Mouse (Mus musculus): ENCODE results near the gene Lbr. TPM values are rescaled to one million over a fixed set of nuclear protein-coding genes. Genes with fewer than 3 reads are reported as not detected.

Lbr gene
- polyA plus RNA-seq, 1 experiment from 2014 or later, result 129 TPM

- no peak overlapping the region for H3K4me2 ChIP-seq (replicated peaks; ENCODE audit: low read depth, low read length)
- ATAC-seq (ENCODE audit: low FRiP score, low TSS enrichment), result no peak
- no peaks in the 10 kb centered on the region for H3K9me3 ChIP-seq (ENCODE audit: control insufficient read depth, low read length)
Observed at GRCm38 (mm10) chr1:181844874-181845547, 2.2 kb upstream of the Lbr start.

GRCm38 (mm10) chr1:181841864-181842672 lies 778 bp downstream of the Lbr start:
- Histone ChIP-seq H3K4me2 (replicated peaks; ENCODE audit: low read depth, low read length) (peak overlapping the region; percentile 89), H3K27me3 (ENCODE audit: control insufficient read depth, insufficient read depth, low read length) (no peaks in the 10 kb centered on the region), H3K9me3 (ENCODE audit: control insufficient read depth, low read length) (no peaks in the 10 kb centered on the region), H3K27ac (ENCODE audit: low read depth, low read length) (peak overlapping the region; percentile 95), H3K9ac (ENCODE audit: low read depth, low read length) (peak overlapping the region; percentile 93), H3K4me3 (ENCODE audit: low read length) (peak overlapping the region; percentile 90), H3K4me1 (ENCODE audit: control insufficient read depth, insufficient read depth, low read length) (peaks cover 18% of the 10 kb centered on the region), H3K36me3 (ENCODE audit: control insufficient read depth, insufficient read depth, low read length) (no peaks in the 10 kb centered on the region)
- under 1% methylated on average over 111 of the region's 113 CpGs for WGBS
- ATAC-seq (ENCODE audit: low FRiP score, low TSS enrichment), result peak; percentile 99

More at GRCm38 (mm10) chr1:181844874-181845547, 2.2 kb upstream of the Lbr start:
- Histone ChIP-seq H3K27me3 (ENCODE audit: control insufficient read depth, insufficient read depth, low read length) (no peaks in the 10 kb centered on the region), H3K4me1 (ENCODE audit: control insufficient read depth, insufficient read depth, low read length) (peaks cover 12% of the 10 kb centered on the region), H3K36me3 (ENCODE audit: control insufficient read depth, insufficient read depth, low read length) (no peaks in the 10 kb centered on the region), H3K9ac (ENCODE audit: low read depth, low read length) (no peak overlapping the region), H3K27ac (ENCODE audit: low read depth, low read length) (no peak overlapping the region), H3K4me3 (ENCODE audit: low read length) (no peak overlapping the region)
- WGBS, result 82% methylated on average over 15 of the region's 15 CpGs

GRCm38 (mm10) chr1:181841396-181841795 lies 1.4 kb downstream of the Lbr start:
- Histone ChIP-seq H3K9ac (ENCODE audit: low read depth, low read length) (peak overlapping the region; percentile 93), H3K27me3 (ENCODE audit: control insufficient read depth, insufficient read depth, low read length) (no peaks in the 10 kb centered on the region), H3K4me1 (ENCODE audit: control insufficient read depth, insufficient read depth, low read length) (peaks cover 18% of the 10 kb centered on the region), H3K4me3 (ENCODE audit: low read length) (peak overlapping the region; percentile 90), H3K27ac (ENCODE audit: low read depth, low read length) (peak overlapping the region; percentile 95), H3K9me3 (ENCODE audit: control insufficient read depth, low read length) (no peaks in the 10 kb centered on the region), H3K36me3 (ENCODE audit: control insufficient read depth, insufficient read depth, low read length) (peaks cover 5% of the 10 kb centered on the region), H3K4me2 (replicated peaks; ENCODE audit: low read depth, low read length) (peak overlapping the region; percentile 89)
- no peak for ATAC-seq (ENCODE audit: low FRiP score, low TSS enrichment)
- under 1% methylated on average over 16 of the region's 16 CpGs for WGBS

GRCm38 (mm10) chr1:181839746-181840366 lies 3.0 kb downstream of the Lbr start:
- no peak for ATAC-seq (ENCODE audit: low FRiP score, low TSS enrichment)
- Histone ChIP-seq H3K9ac (ENCODE audit: low read depth, low read length) (peak overlapping the region; percentile 29; the same call in 1 of the 2 replicates), H3K9me3 (ENCODE audit: control insufficient read depth, low read length) (no peaks in the 10 kb centered on the region), H3K4me2 (replicated peaks; ENCODE audit: low read depth, low read length) (peak overlapping the region; percentile 89), H3K27ac (ENCODE audit: low read depth, low read length) (no peak overlapping the region), H3K4me1 (ENCODE audit: control insufficient read depth, insufficient read depth, low read length) (peaks cover 18% of the 10 kb centered on the region), H3K4me3 (ENCODE audit: low read length) (peak overlapping the region; percentile 90; the same call in 1 of the 2 replicates), H3K27me3 (ENCODE audit: control insufficient read depth, insufficient read depth, low read length) (no peaks in the 10 kb centered on the region), H3K36me3 (ENCODE audit: control insufficient read depth, insufficient read depth, low read length) (peaks cover 20% of the 10 kb centered on the region)
- WGBS, result 35% methylated on average over 6 of the region's 6 CpGs

- H3K36me3 ChIP-seq (ENCODE audit: control insufficient read depth, insufficient read depth, low read length), result peaks cover 35% of the 10 kb centered on the region
- ATAC-seq (ENCODE audit: low FRiP score, low TSS enrichment), result no peak
- no peak overlapping the region for H3K9ac ChIP-seq (ENCODE audit: low read depth, low read length)
- 86% methylated on average over 5 of the region's 5 CpGs for WGBS
- no peak overlapping the region for H3K4me3 ChIP-seq (ENCODE audit: low read length)
- H3K4me1 ChIP-seq (ENCODE audit: control insufficient read depth, insufficient read depth, low read length), result peaks cover 18% of the 10 kb centered on the region
- no peaks in the 10 kb centered on the region for H3K27me3 ChIP-seq (ENCODE audit: control insufficient read depth, insufficient read depth, low read length)
- no peak overlapping the region for H3K4me2 ChIP-seq (replicated peaks; ENCODE audit: low read depth, low read length)
- H3K9me3 ChIP-seq (ENCODE audit: control insufficient read depth, low read length), result no peaks in the 10 kb centered on the region
- no peak overlapping the region for H3K27ac ChIP-seq (ENCODE audit: low read depth, low read length)
Observed at GRCm38 (mm10) chr1:181838111-181838510, 4.7 kb downstream of the Lbr start.

GRCm38 (mm10) chr1:181833143-181833542 lies 9.7 kb downstream of the Lbr start:
- 88% methylated on average over 6 of the region's 6 CpGs for WGBS
- peaks cover 77% of the 10 kb centered on the region for H3K36me3 ChIP-seq (ENCODE audit: control insufficient read depth, insufficient read depth, low read length)

GRCm38 (mm10) chr1:181832720-181833119 lies 10.1 kb downstream of the Lbr start:
- Histone ChIP-seq H3K4me3 (ENCODE audit: low read length) (no peak overlapping the region), H3K9me3 (ENCODE audit: control insufficient read depth, low read length) (no peaks in the 10 kb centered on the region), H3K27me3 (ENCODE audit: control insufficient read depth, insufficient read depth, low read length) (no peaks in the 10 kb centered on the region), H3K36me3 (ENCODE audit: control insufficient read depth, insufficient read depth, low read length) (peaks cover 81% of the 10 kb centered on the region), H3K4me2 (replicated peaks; ENCODE audit: low read depth, low read length) (no peak overlapping the region), H3K27ac (ENCODE audit: low read depth, low read length) (no peak overlapping the region), H3K4me1 (ENCODE audit: control insufficient read depth, insufficient read depth, low read length) (no peaks in the 10 kb centered on the region), H3K9ac (ENCODE audit: low read depth, low read length) (no peak overlapping the region)
- ATAC-seq (ENCODE audit: low FRiP score, low TSS enrichment), result no peak
- 94% methylated on average over 5 of the region's 5 CpGs for WGBS

More at GRCm38 (mm10) chr1:181833143-181833542, 9.7 kb downstream of the Lbr start:
- Histone ChIP-seq H3K4me1 (ENCODE audit: control insufficient read depth, insufficient read depth, low read length) (no peaks in the 10 kb centered on the region), H3K9me3 (ENCODE audit: control insufficient read depth, low read length) (no peaks in the 10 kb centered on the region), H3K9ac (ENCODE audit: low read depth, low read length) (no peak overlapping the region), H3K27ac (ENCODE audit: low read depth, low read length) (no peak overlapping the region), H3K4me2 (replicated peaks; ENCODE audit: low read depth, low read length) (no peak overlapping the region), H3K27me3 (ENCODE audit: control insufficient read depth, insufficient read depth, low read length) (no peaks in the 10 kb centered on the region), H3K4me3 (ENCODE audit: low read length) (no peak overlapping the region)
- no peak for ATAC-seq (ENCODE audit: low FRiP score, low TSS enrichment)

GRCm38 (mm10) chr1:181828365-181828764 lies 14.5 kb downstream of the Lbr start:
- Histone ChIP-seq H3K27ac (ENCODE audit: low read depth, low read length) (no peak overlapping the region), H3K4me1 (ENCODE audit: control insufficient read depth, insufficient read depth, low read length) (no peaks in the 10 kb centered on the region), H3K4me2 (replicated peaks; ENCODE audit: low read depth, low read length) (no peak overlapping the region), H3K36me3 (ENCODE audit: control insufficient read depth, insufficient read depth, low read length) (peaks cover 85% of the 10 kb centered on the region), H3K27me3 (ENCODE audit: control insufficient read depth, insufficient read depth, low read length) (no peaks in the 10 kb centered on the region), H3K4me3 (ENCODE audit: low read length) (no peak overlapping the region), H3K9ac (ENCODE audit: low read depth, low read length) (no peak overlapping the region), H3K9me3 (ENCODE audit: control insufficient read depth, low read length) (no peaks in the 10 kb centered on the region)
- 91% methylated on average over 5 of the region's 5 CpGs for WGBS
- ATAC-seq (ENCODE audit: low FRiP score, low TSS enrichment), result no peak
